Mouse (Mus musculus) mature B cell (primary cell): Measurements from ENCODE around the gene Ints14.

Experiments used
- in situ Hi-C: fragments of 300-500 bp; cut with MboI; formaldehyde crosslinking; loops from 2 replicates; pipeline ENCODE4 v1.14.3; 2019

Ints14 gene

GRCm38 (mm10) chr9:64960117-64960977 is at the start of gene Ints14:
Gene Ints14 (plus strand): TSS chr9:64960905.
- in situ Hi-C loops, result no loop called here

DNA sequence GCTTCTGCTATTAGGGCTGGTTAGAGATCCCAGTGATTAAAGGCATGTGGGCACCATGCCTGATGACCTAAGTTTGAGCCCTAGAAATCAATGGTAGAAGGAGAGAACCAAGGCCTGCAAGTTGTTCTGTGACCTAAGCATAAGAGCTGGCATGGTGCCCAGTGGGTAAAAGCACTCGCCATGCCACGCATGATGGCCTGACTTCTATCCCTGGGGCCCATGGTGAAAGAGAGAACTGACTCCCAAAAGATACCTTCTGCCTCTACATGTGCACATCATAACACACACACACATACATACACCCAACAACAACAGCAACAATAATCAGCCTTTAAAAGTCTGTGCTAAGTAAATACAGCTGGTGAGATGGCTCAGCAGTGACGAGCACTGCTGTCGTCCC is 47.3 kb upstream of the Ints14 start:
- in situ Hi-C loops, result no loop called here

DNA sequence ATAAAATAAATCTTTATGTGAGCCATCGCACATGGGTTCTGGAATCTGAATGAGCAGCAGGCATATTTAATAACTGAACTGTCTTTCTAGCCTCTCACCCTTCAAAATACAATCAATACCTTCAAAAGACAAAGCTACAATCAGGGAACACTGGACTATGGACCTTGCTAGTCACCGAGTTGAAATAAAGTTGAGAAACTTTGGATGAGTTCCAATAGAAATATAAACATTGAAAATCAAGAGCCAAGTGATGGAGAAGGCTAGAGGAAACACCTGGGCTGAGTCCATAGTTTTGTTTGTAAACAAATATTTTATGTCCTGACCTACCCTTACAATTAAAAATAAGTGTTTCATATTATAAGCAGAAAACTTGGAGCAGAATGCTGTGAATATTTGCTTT is 46.7 kb upstream of the Ints14 start:
- in situ Hi-C loops, result no loop called here

DNA sequence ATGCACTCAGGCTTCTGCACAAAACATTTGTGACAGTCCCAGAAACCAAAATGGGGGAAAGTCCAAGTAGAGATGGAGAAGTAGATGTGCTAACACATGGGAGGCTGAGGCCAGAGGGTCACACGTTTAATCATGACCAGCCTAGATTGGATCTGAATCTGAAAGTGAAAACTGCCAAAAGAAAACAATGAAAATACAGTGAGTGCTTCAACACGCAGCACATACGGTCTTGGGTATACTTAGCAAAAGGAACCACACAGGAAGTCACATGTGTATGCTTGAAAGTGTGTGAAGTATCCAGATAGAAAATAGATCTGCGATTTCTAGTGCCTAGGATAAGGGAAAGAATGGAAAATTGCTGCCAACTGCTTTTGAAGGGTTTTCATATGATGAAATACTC is 46.1 kb upstream of the Ints14 start:
- in situ Hi-C loops, result no loop called here

GRCm38 (mm10) chr9:64918560-64918959 is 42.1 kb upstream of the Ints14 start:
- in situ Hi-C loops, result no loop called here

GRCm38 (mm10) chr9:64925771-64926170 is 34.9 kb upstream of the Ints14 start:
- in situ Hi-C loops, result no loop called here

- in situ Hi-C loops, result no loop called here
These were observed 34.3 kb upstream of the Ints14 start for GRCm38 (mm10) chr9:64926201-64926991.

DNA sequence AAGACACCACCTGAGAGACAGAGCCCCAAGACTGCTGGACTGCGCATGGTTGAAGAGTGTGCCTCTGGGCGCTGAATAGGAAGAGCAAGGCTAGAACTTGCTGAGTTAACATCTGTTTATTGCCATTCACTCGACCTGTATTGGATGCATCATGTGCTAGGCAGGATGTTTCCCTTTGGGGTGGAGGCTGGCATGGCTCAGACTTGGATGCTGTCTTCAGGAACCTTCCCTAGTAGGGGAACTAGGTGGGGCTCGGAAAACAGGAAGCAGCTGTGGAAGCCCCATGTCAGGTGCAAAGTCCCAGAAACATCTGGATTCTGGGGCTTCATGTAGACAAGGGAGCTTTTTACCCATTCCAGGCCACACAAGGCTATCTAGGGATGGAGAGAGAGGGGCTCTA is 30.4 kb upstream of the Ints14 start:
- in situ Hi-C loops, result loop anchor here (10.0 kb wide), 1 partner anchor 535 kb away; no protein-coding TSS in a partner anchor

- in situ Hi-C loops, result loop anchor here (10.0 kb wide), 1 partner anchor 537 kb away; no protein-coding TSS in a partner anchor
These were observed 28.7 kb upstream of the Ints14 start for GRCm38 (mm10) chr9:64931751-64932610.

DNA sequence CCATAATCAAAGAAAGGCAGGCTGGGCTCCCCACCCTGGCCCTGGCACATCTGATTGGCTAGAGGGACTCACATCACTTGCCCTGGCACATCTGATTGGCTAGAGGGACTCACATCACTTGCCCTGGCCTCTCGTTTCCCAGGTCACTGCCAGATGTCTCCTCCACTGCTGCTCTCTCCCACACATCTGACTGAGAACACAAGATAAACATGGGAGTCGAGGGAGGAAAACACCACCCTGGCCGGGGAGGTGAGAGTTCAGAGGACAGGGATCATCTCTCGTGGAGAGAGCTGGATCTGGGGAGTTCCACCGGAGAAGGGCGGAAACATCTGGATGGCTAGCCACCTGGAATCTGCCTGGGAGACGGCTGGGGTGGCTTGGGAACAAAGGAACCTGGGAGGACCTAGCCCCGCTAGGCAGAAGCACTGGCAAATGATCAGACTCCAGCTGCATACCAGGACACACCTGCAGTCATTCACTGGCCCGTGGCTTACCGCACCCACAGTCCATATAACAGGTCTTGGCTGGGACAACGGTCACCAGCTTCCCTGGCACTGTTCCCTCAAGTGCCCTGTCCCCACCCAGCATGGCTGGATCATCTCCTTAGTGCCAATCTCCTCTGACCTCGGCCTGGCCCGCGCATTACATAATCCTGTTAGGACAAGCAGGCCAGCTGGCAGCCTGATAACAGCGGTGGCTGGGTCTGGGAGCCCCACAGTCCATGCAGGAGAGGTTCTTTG is 26.5 kb upstream of the Ints14 start:
- in situ Hi-C loops, result loop anchor here (10.0 kb wide), 1 partner anchor 539 kb away; no protein-coding TSS in a partner anchor

DNA sequence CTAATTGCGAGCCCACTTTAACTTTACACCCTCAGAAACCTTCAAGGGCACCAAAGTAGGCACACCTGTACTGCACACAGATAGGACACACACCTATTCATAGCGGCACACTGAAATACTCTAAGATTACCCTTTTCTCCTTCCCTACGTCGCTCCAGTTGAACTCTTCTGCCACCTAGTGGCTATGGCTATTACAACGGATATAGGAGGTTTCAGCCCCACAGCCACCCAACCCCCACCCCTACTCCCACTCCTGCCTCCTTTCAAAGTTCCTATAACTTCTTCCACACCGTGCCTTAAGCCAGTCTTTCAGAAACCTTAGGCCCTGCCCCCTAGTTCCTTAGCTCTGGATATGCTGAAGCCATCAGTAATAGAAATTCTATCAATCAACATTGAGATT is 24.2 kb upstream of the Ints14 start:
- in situ Hi-C loops, result loop anchor here (10.0 kb wide), 1 partner anchor 542 kb away; no protein-coding TSS in a partner anchor

DNA sequence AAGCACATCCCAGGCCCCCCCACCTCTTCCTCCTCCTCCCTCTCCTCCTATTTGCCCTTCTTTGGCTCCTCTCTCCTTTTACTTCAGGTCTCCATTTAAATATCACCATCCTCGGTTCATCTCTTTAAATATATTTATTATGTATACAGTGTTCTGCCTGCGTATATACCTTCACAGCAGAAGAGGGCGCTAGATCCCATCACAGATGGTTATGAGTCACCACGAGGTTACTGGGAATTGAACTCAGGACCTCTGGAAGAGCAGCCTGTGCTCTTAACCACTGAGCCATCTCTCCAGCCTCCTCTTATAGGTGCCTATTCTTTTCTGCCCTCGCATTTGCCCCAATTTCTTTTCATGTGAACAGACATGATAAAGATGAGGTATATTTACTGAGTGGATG is 23.2 kb upstream of the Ints14 start:
- in situ Hi-C loops, result loop anchor here (10.0 kb wide), 1 partner anchor 543 kb away; no protein-coding TSS in a partner anchor

GRCm38 (mm10) chr9:64938535-64938934 is 22.2 kb upstream of the Ints14 start:
- in situ Hi-C loops, result loop anchor here (10.0 kb wide), 1 partner anchor 544 kb away; no protein-coding TSS in a partner anchor

DNA sequence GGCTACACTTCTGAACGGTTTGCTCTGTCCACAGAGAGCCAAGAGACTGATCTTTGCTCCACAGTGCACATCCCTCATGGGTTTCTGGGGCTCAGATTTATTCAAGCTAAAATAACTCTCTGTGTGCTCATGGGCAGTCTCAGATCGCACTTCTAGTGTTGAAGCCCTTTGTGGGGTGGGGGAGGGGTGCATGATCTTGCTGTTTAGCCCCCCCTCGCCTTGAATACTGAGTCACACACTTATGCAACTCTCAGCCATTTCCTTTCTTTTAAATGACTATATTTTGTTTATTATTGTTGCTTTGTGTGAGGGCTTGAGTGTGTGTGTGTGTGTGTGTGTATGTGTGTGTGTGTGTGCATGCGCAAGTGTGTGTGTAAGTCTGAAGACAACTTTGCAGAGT is 21.4 kb upstream of the Ints14 start:
- in situ Hi-C loops, result loop anchor here (10.0 kb wide), 1 partner anchor 544 kb away; no protein-coding TSS in a partner anchor

GRCm38 (mm10) chr9:64939790-64940189 is 20.9 kb upstream of the Ints14 start:
- in situ Hi-C loops, result loop anchor here (10.0 kb wide), 1 partner anchor 545 kb away; no protein-coding TSS in a partner anchor

- in situ Hi-C loops, result no loop called here
These were observed 19.9 kb upstream of the Ints14 start for GRCm38 (mm10) chr9:64940731-64941346.

- in situ Hi-C loops, result no loop called here
These were observed 19.1 kb upstream of the Ints14 start for GRCm38 (mm10) chr9:64941650-64942049.

GRCm38 (mm10) chr9:64943997-64944396 is 16.7 kb upstream of the Ints14 start:
- in situ Hi-C loops, result no loop called here

- in situ Hi-C loops, result no loop called here
These were observed 13.1 kb upstream of the Ints14 start for GRCm38 (mm10) chr9:64947483-64948095.

DNA sequence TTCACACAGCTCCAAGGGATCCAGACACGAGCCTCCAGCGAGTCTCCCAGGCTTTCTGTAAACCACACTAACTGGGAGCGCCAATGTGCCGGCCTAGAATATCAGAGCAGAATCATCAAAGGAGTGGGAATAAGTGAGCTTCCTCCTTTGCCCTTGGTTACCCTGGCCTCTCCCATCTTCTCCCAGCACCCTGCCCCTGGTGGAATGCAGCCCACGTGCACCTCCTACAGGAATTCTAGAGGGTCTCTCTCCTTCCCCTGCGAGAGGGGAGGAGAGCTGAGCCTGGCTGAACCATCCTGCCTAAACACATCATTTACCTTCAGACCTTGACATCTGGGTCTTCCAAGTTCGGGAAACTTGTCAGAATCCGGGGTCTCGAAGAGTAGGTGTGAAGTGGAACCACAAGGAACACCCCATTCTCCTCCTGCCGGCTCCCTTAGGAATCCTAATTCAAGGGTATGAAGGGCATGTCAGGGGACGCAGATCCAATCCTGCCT is 9.5 kb upstream of the Ints14 start, which contains the start of gene Slc24a1:
Gene Slc24a1 (minus strand): TSS at position 447 of the 497 bp plus-strand sequence.
- in situ Hi-C loops, result no loop called here
